Mouse (Mus musculus) C2C12 (cell line): ENCODE results near the gene Ccdc30.

Source experiments
- CTCF ChIP-seq: IDR thresholded peaks from one replicate; pipeline ENCODE4 v1.5.1; 2011; ENCODE audit not compliant: control insufficient read depth, insufficient read depth, insufficient read length
- FOSL1 ChIP-seq: IDR thresholded peaks from one replicate; pipeline ENCODE4 v1.8.0; 2011; ENCODE audit warnings: mild to moderate bottlenecking, low read length; ENCODE audit not compliant: poor library complexity, insufficient read depth, severe bottlenecking
- MYOG ChIP-seq: IDR thresholded peaks from one replicate; pipeline ENCODE4 v1.6.1; 2011; ENCODE audit not compliant: control insufficient read depth, insufficient read length; ENCODE audit errors: extremely low read depth
- USF1 ChIP-seq: IDR thresholded peaks from one replicate; pipeline ENCODE4 v1.6.1; 2011; ENCODE audit warnings: low read depth, mild to moderate bottlenecking, control low read depth, moderate library complexity

- TF ChIP-seq MYOG (no peak), CTCF (no peak), USF1 (no peak), FOSL1 (no peak)
These were observed 14.4 kb downstream of the Ccdc30 start for GRCm38 (mm10) chr4:119400896-119401295.
